In the genomic region with DNA sequence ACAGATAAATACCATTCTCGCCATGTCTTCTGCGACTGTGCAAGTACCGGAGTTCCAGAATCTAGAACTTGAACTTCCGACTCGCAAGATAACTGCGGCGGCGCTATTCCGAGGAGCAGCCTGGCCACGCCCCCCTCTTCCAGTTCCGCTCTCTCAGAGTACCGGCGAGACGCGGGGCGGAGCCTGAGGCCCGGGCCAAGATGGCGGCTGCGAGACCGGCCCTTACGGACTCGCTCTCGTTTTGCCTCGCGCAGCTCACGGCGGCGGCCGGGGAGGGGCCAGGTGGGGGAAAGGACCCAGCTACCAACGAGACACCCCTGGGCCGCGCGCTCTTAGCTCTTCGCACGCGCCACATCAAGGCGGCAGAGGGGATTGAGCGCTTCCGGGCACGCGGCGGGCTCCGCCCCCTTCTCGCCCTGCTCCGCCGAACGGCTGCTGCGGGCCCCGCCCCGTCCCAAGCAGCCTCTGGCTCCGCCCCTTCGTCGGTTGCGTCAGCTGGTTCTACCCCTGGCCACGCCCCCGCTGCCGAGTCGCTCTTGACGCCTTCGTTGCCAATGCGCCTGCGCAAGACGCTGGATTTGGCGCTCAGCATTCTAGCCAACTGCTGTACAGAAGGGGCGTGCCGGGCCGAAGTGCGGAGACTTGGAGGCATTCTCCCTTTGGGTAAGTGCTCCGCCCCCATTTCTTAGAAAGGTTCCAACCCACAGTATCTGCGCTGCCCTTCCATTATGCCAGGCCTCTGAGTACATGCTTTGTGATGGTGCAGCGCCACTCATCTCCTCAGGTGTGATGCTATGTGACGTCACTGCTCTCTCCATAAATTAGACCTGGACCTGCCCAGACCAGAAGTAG, we compare ENCODE assay signal across 8 mouse cellular contexts. TPM values are rescaled to one million over a fixed set of nuclear protein-coding genes. Genes with fewer than 3 reads are reported as not detected.
DNase-seq lines count a peak whose midpoint lies in the region; ATAC-seq lines count a peak whose summit lies in the region.

A gene (minus strand): TSS at position 105 of the 852 bp plus-strand sequence.

- H3K36me3 ChIP-seq in heart, embryonic 13.5 days, result peaks cover 50% of the 10 kb centered on the region
- H3K36me3 ChIP-seq in liver, embryonic 12.5 days, result peaks cover 44% of the 10 kb centered on the region
- H3K36me3 ChIP-seq in stomach, embryonic 15.5 days, result peaks cover 30% of the 10 kb centered on the region

- ATAC-seq in heart, embryonic 13.5 days (ENCODE audit: extremely low read depth, insufficient number of reproducible peaks, low FRiP score, low TSS enrichment), result peak; percentile 85
- peak; percentile 90 for ATAC-seq in liver, embryonic 12.5 days
- ATAC-seq in stomach, embryonic 15.5 days (ENCODE audit: insufficient read depth, low FRiP score, low read depth), result peak; percentile 88

- H3K9me3 ChIP-seq in heart, embryonic 13.5 days, result no peaks in the 10 kb centered on the region
- no peaks in the 10 kb centered on the region for H3K9me3 ChIP-seq in liver, embryonic 12.5 days (replicated peaks)
- no peaks in the 10 kb centered on the region for H3K9me3 ChIP-seq in stomach, embryonic 15.5 days

- peak; percentile 100 for DNase-seq in CD4-positive, CD25-positive, alpha-beta regulatory T cell, adult 2 months (ENCODE audit: low read depth, low spot score)
- peak; percentile 63 for DNase-seq in fat pad, adult 2 months (ENCODE audit: extremely low read depth, low read depth, low spot score)
- DNase-seq in kidney, postnatal 10 days, result peak; percentile 100
- peak; percentile 100 for DNase-seq in natural killer cell, adult 2 months (ENCODE audit: low spot score in 2 of 2)

- H3K4me2 ChIP-seq in heart, embryonic 13.5 days, result peak within 1 kb of the TSS; percentile 86
- peak within 1 kb of the TSS; percentile 87 for H3K4me2 ChIP-seq in liver, embryonic 12.5 days
- peak within 1 kb of the TSS; percentile 73 for H3K4me2 ChIP-seq in stomach, embryonic 15.5 days

- H3K27me3 ChIP-seq in heart, embryonic 13.5 days (replicated peaks), result no peaks in the 10 kb centered on the region
- no peaks in the 10 kb centered on the region for H3K27me3 ChIP-seq in liver, embryonic 12.5 days (replicated peaks)
- H3K27me3 ChIP-seq in stomach, embryonic 15.5 days (replicated peaks), result no peaks in the 10 kb centered on the region

- H3K4me3 ChIP-seq in brown adipose tissue, adult 24 weeks (ENCODE audit: insufficient read depth, low read depth, low read length), result peak within 1 kb of the TSS; percentile 70
- peak within 1 kb of the TSS; percentile 83 for H3K4me3 ChIP-seq in heart, embryonic 13.5 days
- peak within 1 kb of the TSS; percentile 81 for H3K4me3 ChIP-seq in liver, embryonic 12.5 days
- peak within 1 kb of the TSS; percentile 68 for H3K4me3 ChIP-seq in stomach, embryonic 15.5 days (replicated peaks)

- peak within 1 kb of the TSS; percentile 94 for H3K27ac ChIP-seq in brown adipose tissue, adult 24 weeks (replicated peaks; ENCODE audit: low read depth, low read length)
- peak within 1 kb of the TSS; percentile 98 for H3K27ac ChIP-seq in heart, embryonic 13.5 days (replicated peaks)
- H3K27ac ChIP-seq in liver, embryonic 12.5 days, result peak within 1 kb of the TSS; percentile 99
- H3K27ac ChIP-seq in stomach, embryonic 15.5 days, result peak within 1 kb of the TSS; percentile 99

- WGBS in heart, embryonic 13.5 days, result under 1% methylated on average over 72 of the region's 72 CpGs
- WGBS in liver, embryonic 12.5 days (ENCODE audit: insufficient replicate concordance), result under 1% methylated on average over 72 of the region's 72 CpGs
- WGBS in stomach, embryonic 15.5 days, result under 1% methylated on average over 72 of the region's 72 CpGs

- peak within 1 kb of the TSS; percentile 89 for H3K9ac ChIP-seq in heart, embryonic 13.5 days
- peak within 1 kb of the TSS; percentile 88 for H3K9ac ChIP-seq in liver, embryonic 12.5 days
- peak within 1 kb of the TSS; percentile 65 for H3K9ac ChIP-seq in stomach, embryonic 15.5 days

- no peaks in the 10 kb centered on the region for H3K4me1 ChIP-seq in brown adipose tissue, adult 24 weeks (ENCODE audit: control insufficient read depth, insufficient read depth, insufficient read length, low read length)
- H3K4me1 ChIP-seq in heart, embryonic 13.5 days, result peaks cover 31% of the 10 kb centered on the region
- H3K4me1 ChIP-seq in liver, embryonic 12.5 days, result peaks cover 33% of the 10 kb centered on the region
- H3K4me1 ChIP-seq in stomach, embryonic 15.5 days, result peaks cover 25% of the 10 kb centered on the region

RNA-seq across cellular contexts. Expression of the gene that starts here (rescaled TPM):
- 2.5 and 3.3 TPM in 2 replicates for polyA plus RNA-seq in brown adipose tissue, adult 24 weeks (2012; ENCODE audit: insufficient read depth, insufficient read length, missing spikeins)
- polyA plus RNA-seq in heart, embryonic 13.5 days (2015; fragmentation: Nextera tagmentation; extraction: Ambion mirVana), result 5.8 and 6.5 TPM in 2 replicates
- 2.9 and 3.1 TPM in 2 replicates for polyA plus RNA-seq in liver, embryonic 12.5 days (2016; fragmentation: Nextera tagmentation; extraction: Ambion mirVana)
- 6.1 and 7.1 TPM in 2 replicates for polyA plus RNA-seq in stomach, embryonic 15.5 days (2015; fragmentation: Nextera tagmentation; extraction: Ambion mirVana)

Comparison
In these comparisons a context has a peak if more than half of its experiments do, and no peak if none do; other contexts are left out.
1. Peak in every context shown above with its lines: DNase-seq, ATAC-seq, H3K4me3 ChIP-seq and H3K27ac ChIP-seq.